Mouse (Mus musculus): ENCODE measurements around the gene Mthfd1l.

The Mthfd1l gene

GRCm38 (mm10) chr10:3978792-3979488, 6.0 kb downstream of the Mthfd1l start:
- DNase-seq = no peak

GRCm38 (mm10) chr10:3980231-3980630, 7.3 kb downstream of the Mthfd1l start:
- no peak for DNase-seq

DNA sequence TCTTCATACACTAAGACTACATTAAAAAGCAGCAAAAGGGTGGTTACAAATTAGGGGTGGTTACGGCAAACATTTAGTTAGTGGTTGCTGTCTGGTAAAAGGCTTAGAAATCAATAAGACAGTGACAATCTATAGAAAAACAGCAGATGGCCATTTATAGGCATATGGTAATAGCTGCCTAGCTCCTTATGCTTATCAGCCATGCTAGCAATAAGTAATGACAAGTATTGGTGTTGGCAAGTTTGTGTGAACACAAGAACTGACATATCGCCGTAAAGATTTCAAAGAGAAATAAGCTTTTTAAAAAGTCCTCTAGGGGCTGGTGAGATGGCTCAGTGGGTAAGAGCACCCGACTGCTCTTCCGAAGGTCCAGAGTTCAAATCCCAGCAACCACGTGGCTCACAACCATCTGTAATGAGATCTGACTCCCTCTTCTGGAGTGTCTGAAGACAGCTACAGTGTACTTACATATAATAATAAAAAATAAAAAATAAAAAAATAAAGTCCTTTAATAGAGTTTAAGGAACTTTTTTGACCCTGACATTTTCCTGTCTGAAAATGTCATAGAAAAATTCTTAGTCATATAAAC, 17.5 kb downstream of the Mthfd1l start:
- no peak for DNase-seq

- DNase-seq = no peak
Measured at GRCm38 (mm10) chr10:3993365-3994102, 20.6 kb downstream of the Mthfd1l start.

GRCm38 (mm10) chr10:3995277-3995676, 22.4 kb downstream of the Mthfd1l start:
- no peak for DNase-seq

GRCm38 (mm10) chr10:3996170-3996876, 23.4 kb downstream of the Mthfd1l start:
- peak; percentile 65 to 75 for DNase-seq

- peak in 1 of 2 experiments; percentile 34 for DNase-seq
Measured at GRCm38 (mm10) chr10:3997851-3998426, 25.0 kb downstream of the Mthfd1l start.

- DNase-seq = no peak
Measured at GRCm38 (mm10) chr10:4002711-4003110, 29.8 kb downstream of the Mthfd1l start.

- no peak for DNase-seq
Measured at GRCm38 (mm10) chr10:4005191-4005590, 32.3 kb downstream of the Mthfd1l start.

DNA sequence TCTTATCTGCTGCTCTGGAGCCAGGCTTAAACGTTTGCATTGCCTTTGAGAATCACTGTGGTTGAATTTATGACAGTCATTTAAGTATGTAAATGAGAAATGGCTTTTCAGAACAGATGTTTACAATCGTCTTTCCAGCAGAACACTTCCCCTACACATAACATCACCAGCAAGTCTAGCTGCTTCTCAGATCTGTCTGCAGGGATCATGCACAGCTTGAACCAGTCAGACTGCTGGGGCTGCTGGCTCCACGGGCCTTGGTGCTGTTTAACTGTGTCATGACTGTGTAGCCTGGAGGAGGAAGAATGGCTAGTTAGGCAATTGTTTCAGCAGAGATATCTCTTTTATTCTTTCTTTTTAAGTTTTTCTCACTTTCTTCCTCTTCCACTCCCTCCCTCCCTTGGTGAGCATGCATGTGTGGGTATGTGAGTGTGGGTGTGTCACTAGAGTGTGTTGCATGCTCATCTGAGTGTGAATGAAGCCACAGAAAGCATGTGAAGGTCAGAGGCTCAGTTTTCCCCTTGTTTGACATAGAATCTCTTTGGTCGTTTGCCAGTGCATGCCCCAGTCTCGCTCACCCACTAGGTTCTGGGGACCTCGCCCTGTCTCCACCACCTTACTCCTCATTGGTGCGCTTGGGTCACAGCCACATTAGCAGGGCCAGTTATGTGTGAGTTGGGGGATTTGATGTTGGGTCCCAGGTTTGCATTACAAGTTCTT, 33.5 kb downstream of the Mthfd1l start:
- peak; percentile 47 to 82 for DNase-seq

- DNase-seq = peak; percentile 35 to 49
Measured at GRCm38 (mm10) chr10:4022628-4023303, 49.8 kb downstream of the Mthfd1l start.

DNA sequence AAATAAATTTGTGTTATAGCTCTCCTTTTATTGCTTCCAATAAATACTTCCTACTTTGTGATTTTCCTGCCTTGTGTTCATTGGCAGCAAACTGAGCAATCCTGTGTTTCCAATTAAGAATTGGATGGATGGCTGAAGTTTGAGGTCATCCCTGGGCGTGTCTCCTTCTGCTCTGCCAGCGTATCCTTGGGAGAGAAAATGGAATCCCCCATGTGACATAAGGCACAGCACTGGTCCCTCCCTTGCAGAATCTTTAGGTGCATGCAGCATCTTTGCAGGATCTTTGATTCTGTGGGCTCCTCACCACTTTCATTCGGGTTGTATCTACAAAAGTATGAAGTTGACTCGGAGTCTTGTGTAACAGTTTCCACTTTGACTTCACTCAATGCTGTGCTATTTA, 53.7 kb downstream of the Mthfd1l start:
- no peak for DNase-seq

DNA sequence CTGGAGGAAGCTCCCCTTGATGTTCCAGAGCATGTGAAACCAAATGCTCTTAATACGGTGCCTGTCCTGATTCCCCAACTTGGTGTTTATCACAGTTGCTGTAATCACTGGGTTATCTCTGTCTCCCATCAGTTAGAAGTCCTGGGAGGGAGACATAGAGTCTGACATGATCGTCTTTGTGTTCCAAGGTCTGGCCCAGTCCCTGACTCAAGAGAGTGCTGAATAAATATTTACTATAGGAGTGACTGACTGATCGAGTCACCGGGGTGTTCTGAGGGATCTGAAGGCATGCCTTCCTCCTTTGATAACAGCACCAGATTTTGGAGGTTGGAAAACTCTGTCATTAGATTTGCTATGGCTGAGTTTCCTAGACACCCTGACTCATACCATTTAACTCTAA, 54.5 kb downstream of the Mthfd1l start:
- peak in 1 of 2 experiments; percentile 32 for DNase-seq

- peak; percentile 49 to 78 for DNase-seq
Measured at GRCm38 (mm10) chr10:4028851-4029442, 56.0 kb downstream of the Mthfd1l start.

DNA sequence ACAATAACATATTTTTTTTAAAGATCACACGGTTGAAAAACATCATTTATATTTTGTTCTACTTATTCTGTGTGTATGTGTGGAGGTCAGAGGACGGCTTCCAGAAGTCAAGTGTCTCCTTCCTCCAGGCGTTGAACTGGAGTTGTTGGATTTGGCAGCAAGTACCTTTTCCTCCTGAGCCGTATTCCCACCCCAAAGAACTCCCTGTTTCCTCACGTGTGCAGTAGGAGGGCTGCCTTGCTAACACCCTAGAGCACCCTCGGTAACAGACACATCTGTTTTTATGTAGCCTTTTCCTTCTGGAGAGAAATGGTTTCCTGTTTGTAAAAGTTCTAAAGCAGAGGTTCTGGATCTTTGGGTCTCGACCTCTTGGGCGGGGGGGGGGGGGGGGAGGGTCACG, 60.8 kb downstream of the Mthfd1l start:
- DNase-seq = no peak

GRCm38 (mm10) chr10:4036476-4036875, 63.6 kb downstream of the Mthfd1l start:
- no peak for DNase-seq

- peak; percentile 24 to 36 for DNase-seq
Measured at GRCm38 (mm10) chr10:4037066-4037465, 64.1 kb downstream of the Mthfd1l start.

DNA sequence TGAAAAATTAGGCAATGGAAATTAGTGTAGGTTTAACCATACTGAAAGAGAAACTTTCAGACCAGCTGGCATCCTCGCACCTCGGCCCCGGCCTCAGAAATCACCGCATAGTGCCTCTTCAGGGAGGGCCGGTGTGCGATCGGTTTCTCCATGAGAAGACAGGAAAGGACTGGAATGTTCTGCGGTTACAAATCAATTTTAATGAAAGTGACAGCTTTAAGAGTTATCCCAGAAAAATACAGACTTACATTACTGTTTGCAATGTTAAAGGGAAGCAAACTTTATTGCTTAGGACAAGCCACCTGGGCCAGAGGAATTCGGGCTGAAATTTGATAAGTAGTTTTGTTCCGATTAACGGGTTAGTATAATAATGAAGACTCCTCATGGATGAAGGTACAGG, 65.7 kb downstream of the Mthfd1l start:
- DNase-seq = no peak

DNA sequence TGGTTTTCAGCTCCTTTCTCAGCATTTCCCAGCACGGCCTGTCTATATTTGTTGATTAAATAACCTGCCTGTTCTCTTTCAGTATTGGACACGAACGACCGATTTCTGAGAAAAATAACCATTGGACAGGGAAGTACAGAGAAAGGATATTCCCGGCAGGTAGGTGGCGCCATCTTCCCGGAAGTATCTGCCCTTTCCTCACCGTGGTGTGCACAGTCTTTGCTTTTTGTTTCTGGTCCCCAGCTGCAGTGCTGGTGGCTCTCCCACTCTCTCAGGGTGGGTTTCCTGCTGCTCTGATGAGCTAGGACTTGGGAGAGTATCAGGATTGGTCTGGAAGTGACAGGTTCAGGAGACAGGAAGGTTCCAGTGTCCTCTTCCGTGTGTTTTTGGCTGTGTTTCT, 68.8 kb downstream of the Mthfd1l start:
- peak; percentile 45 to 64 for DNase-seq

DNA sequence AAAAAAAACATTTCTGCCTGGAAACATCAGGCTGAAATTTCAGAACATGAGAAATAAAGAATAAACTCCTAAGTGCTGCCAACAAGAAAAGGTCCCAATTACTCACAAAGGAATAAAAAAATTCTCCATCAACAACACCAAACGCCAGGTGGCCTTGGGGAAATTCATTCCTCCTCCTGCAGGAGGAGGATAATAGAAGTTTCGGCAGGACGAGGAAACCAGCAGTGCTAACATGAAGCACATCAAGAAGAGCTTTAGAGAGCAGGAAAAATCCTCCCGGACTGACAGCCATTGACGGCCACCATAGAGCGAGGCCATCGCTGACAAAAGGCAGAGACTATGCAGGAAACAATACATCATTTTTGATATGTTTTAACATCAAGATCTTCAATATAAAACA, 71.5 kb downstream of the Mthfd1l start:
- DNase-seq = no peak

GRCm38 (mm10) chr10:4046496-4046895, 73.6 kb downstream of the Mthfd1l start:
- DNase-seq = no peak
